Mouse (Mus musculus) lung, postnatal 0 days (tissue): Measurements from ENCODE around the gene Zeb2. TPM values are rescaled to one million over a fixed set of nuclear protein-coding genes. Genes with fewer than 3 reads are reported as not detected.
A peak's percentile ranks its signal among the peaks of the same experiment; 100 is the strongest.

ENCODE experiments used
- ATAC-seq: fragments of 200-750 bp; cut with Nextera tagmentation; 2 replicates; pipeline ENCODE4 v1.8.0; 2017; ENCODE audit warnings: moderate library complexity
- DNase-seq: peaks from one replicate; pipeline ENCODE4 v3.0.0-alpha.2; 2016; ENCODE audit warnings: low spot score
- H3K27ac ChIP-seq: fragments of 300-500 bp; sonication (generic); 2 replicates; pipeline ENCODE4 v1.5.1; 2014; ENCODE audit warnings: antibody characterized with exemption, mild to moderate bottlenecking, low read length, mixed read lengths
- H3K27me3 ChIP-seq: fragments of 300-500 bp; sonication (generic); replicated peaks from 2 replicates; pipeline ENCODE4 v1.6.1; 2014; ENCODE audit warnings: low read length, mixed read lengths; ENCODE audit not compliant: insufficient read depth
- H3K36me3 ChIP-seq: fragments of 300-500 bp; sonication (generic); 2 replicates; pipeline ENCODE4 v1.6.1; 2014; ENCODE audit warnings: low read length, mixed read lengths; ENCODE audit not compliant: insufficient read depth
- H3K4me1 ChIP-seq: fragments of 300-500 bp; sonication (generic); 2 replicates; pipeline ENCODE4 v1.6.1; 2014; ENCODE audit warnings: antibody characterized with exemption, low read depth, low read length, mixed read lengths; ENCODE audit not compliant: insufficient read depth
- H3K4me2 ChIP-seq: fragments of 300-500 bp; sonication (generic); replicated peaks from 2 replicates; pipeline ENCODE4 v1.6.1; 2014; ENCODE audit warnings: low read depth, mild to moderate bottlenecking, low read length, moderate library complexity, mixed read lengths
- H3K4me3 ChIP-seq: fragments of 300-500 bp; sonication (generic); 2 replicates; pipeline ENCODE4 v1.5.1; 2014; ENCODE audit warnings: low read depth, low read length
- H3K9ac ChIP-seq: fragments of 300-500 bp; sonication (generic); replicated peaks from 2 replicates; pipeline ENCODE4 v1.6.1; 2014; ENCODE audit warnings: low read depth, mild to moderate bottlenecking
- H3K9me3 ChIP-seq: fragments of 300-500 bp; sonication (generic); 2 replicates; pipeline ENCODE4 v1.6.1; 2016; ENCODE audit warnings: low read length, mixed read lengths
- CTCF ChIP-seq: IDR thresholded peaks from 2 replicates; pipeline ENCODE4 v1.5.1; 2016; ENCODE audit warnings: antibody characterized with exemption, mild to moderate bottlenecking
- EP300 ChIP-seq: IDR thresholded peaks from 2 replicates; pipeline ENCODE4 v1.6.1; 2016; ENCODE audit warnings: antibody characterized with exemption, mild to moderate bottlenecking, control low read depth
- WGBS: fragments of 180-500 bp; shearing (Covaris S2); extraction: QIAGEN DNeasy Blood & Tissue Kit; methylation state at CpG from one replicate; pipeline ENCODE4 v1.1.7; 2014; 5-methylcytosine and 5-hydroxymethylcytosine counted together
- microRNA-seq: library from miRNA; unstranded; fragments of <30 nt; microRNA quantifications from one replicate; pipeline ENCODE4, GENCODE M21; 2016
- polyA plus RNA-seq: library from polyadenylated mRNA; unstranded; fragments of >200 nt; fragmentation: Nextera tagmentation; extraction: Ambion mirVana; gene quantifications from 2 replicates; pipeline ENCODE4 v1.2.1, GENCODE M21; 2015

Zeb2 gene
- polyA plus RNA-seq, 1 experiment from 2014 or later: 36.4 TPM

DNA sequence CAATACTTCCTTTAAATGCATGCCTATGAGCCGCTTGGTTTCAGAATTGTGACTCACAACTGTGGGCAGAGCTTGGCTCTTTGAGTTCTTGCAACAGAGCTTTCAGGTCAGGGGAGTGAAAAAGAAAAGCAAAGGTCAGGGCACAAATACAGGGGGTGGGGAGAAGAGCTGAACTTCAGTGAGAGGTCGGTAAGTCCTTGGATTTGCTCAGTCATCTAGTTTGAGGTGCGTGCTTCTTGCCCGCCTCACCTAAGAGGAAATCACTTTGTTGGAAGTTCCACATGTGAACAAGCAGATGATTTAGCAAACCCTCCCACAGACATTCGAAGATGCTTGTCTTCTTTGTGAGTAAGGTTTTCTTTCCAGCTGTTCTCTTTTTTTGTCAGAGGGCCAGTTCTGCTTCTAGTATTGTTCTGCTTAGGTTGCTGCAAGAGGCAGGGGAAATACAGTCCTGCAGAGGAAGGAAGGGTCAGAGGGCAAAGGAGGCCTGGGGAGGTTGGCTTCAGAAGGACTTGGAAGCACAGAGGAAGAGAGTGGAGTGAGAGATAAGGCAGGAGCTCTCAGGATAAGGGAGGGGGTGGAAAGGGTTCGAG is 164.3 kb downstream of the Zeb2 start:
- DNase-seq (peak; percentile 48), ATAC-seq (peak; percentile 67)
- Histone ChIP-seq H3K27me3 (no peaks in the 10 kb centered on the region), H3K4me1 (no peaks in the 10 kb centered on the region), H3K36me3 (no peaks in the 10 kb centered on the region), H3K4me2 (no peak overlapping the region), H3K27ac (no peak overlapping the region), H3K9me3 (no peaks in the 10 kb centered on the region), H3K4me3 (no peak overlapping the region), H3K9ac (no peak overlapping the region)
- TF ChIP-seq EP300: no peak
- TF ChIP-seq CTCF: no peak
- WGBS: 34% methylated on average over 6 of the region's 6 CpGs

DNA sequence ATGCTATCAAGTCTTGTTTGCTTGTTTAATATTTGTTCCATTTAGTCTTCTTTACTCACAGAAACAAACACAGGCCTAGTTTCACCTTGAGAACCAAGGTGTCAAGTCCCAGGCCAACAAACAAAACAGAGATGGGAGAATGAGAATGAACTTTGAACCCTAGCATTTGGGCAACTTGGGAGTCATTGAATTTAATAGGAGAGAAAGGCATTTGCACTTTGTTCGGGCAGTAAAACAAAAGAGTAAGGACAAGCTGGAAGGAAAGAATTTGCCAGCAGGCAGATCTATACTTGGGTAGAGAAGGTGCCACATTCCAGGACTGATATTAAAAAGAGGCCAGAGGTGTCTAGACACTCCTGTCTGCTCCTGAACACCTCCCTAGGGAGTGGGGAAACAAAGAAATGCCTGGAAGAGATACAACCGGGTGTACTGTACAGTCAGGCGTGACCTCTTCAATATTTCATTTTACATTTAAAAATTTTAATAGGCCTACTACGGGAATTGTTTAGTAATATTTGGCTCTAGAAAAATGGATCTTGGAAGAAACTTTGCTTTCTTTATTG is 165.5 kb downstream of the Zeb2 start:
- no peak overlapping the region for H3K4me3 ChIP-seq
- H3K4me2 ChIP-seq: no peak overlapping the region
- 77% methylated on average over 4 of the region's 4 CpGs for WGBS
- no peaks in the 10 kb centered on the region for H3K36me3 ChIP-seq
- TF ChIP-seq CTCF (no peak), EP300 (no peak)
- no peaks in the 10 kb centered on the region for H3K27me3 ChIP-seq
- no peak overlapping the region for H3K9ac ChIP-seq
- H3K4me1 ChIP-seq: no peaks in the 10 kb centered on the region
- H3K27ac ChIP-seq: no peak overlapping the region
- H3K9me3 ChIP-seq: no peaks in the 10 kb centered on the region
- DNase-seq: no peak
- ATAC-seq: no peak

DNA sequence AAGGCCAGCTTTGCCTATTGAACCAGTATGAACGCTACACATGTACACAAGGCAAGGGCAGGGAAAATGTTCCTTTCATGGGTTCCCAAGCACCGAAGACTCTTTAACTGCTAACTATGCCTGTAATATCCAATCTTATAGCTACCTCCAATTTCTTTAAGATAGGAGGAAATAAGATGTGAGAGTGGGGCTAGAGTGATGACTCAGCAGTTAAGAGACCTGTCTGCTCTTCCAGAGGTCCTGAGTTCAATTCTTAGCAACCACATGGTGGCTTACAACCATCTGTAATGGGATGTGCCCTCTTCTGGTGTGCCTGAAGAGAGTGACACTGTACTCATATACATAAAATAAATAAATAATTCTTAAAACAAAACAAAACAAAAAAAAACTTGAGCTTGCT is 172.5 kb downstream of the Zeb2 start:
- Histone ChIP-seq H3K36me3 (no peaks in the 10 kb centered on the region), H3K4me3 (no peak overlapping the region), H3K27me3 (no peaks in the 10 kb centered on the region), H3K4me1 (no peaks in the 10 kb centered on the region), H3K9ac (no peak overlapping the region), H3K27ac (no peak overlapping the region), H3K4me2 (no peak overlapping the region), H3K9me3 (no peaks in the 10 kb centered on the region)
- no peak for DNase-seq
- TF ChIP-seq EP300 (no peak), CTCF (no peak)
- WGBS: 94% methylated on average over 2 of the region's 2 CpGs
- no peak for ATAC-seq

Small RNA genes within 50 kb of the gene (microRNA-seq; reads per million reads assigned to microRNA genes)
- gene Mir5129: not detected

Other genes with a start within 250 kb of the Zeb2 start
- gene Gtdc1, start 189.7 kb downstream of the Zeb2 start, polyA plus RNA-seq: 7.6 and 10.0 TPM in 2 replicates